Mouse (Mus musculus): ENCODE results near the gene Jaml.

- TF ChIP-seq CTCF (IDR thresholded peaks at IDR 0.05; ENCODE audit: control insufficient read depth, insufficient read depth, insufficient replicate concordance, low read depth, low read length) (no peak), POLR2A (IDR thresholded peaks at IDR 0.05; ENCODE audit: control insufficient read depth, low read depth, low read length) (no peak)
Measured at GRCm38 (mm10) chr9:45118552-45118951, 39.6 kb downstream of the Jaml start.
